Mouse (Mus musculus): ENCODE measurements at regions not wholly inside any gene's neighbourhood (a gene's known extent, or its start where the extent isn't known, plus 50 kb on each side); places are given as distances from the start of the nearest gene placed in this dataset.

DNA sequence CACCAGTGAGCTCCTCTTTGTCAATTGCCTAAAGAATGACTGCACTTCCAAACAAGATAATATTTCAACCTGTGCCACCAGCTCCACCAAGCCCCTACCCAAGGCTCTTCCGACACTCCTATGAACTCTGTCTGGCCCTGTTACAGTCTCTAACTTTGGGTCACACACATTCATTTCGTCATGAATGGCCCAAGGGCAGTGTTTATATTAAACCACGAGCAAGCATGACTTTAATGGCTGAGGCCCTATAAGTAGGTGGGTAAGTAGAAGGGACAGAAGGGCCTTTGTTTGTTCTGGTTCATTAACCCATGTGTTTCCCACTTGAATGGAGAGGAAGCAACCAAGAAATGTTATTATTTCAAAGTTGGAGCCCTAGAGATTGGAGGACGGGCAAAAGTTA lies 714.9 kb upstream of the 3110018I06Rik start:
- no peak for DNase-seq

DNA sequence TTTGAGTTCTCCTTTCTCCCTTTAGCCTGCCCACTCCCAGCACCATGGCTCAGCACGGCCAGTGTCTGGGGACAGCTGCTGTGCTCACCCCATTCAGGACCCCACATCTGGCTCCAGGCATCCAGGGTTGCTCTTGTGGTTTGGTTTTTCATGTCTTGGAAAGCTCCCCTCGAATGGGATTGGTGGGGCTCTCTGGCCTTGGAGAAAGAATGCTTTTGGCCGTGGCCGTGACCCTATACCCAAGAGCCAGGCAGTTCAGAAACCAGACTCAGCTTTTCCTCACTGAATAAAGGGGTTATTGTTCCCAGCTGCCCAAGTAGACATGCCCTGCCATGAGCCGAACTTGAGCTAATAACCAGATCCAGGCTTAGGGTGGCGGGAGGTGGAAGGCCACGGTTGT lies 691.8 kb upstream of the 3110018I06Rik start:
- no peak for DNase-seq

- no peak for DNase-seq
Observed at GRCm38 (mm10) chr12:106819736-106820135, 668.7 kb upstream of the 3110018I06Rik start.

DNA sequence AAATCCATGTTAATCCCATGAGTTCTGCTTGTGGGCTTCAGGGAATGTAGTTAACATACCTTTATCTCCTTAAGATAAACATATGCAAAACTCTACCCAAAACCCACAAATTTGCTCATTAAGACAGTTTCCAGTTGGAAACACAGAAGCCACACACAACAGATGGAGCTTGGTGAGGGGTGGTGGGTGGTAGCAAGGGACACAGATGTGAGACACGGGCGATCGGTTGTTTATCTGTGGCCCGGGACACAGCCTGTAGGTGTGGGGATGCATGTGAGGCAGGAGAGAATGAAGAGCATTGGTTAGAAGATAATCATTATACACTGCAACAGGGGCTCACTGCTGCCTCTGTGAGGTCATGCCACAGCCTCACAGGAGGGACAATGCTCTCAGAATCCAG lies 666.1 kb upstream of the 3110018I06Rik start:
- DNase-seq = no peak

- no peak for DNase-seq
Observed at GRCm38 (mm10) chr12:106828542-106828941, 659.9 kb upstream of the 3110018I06Rik start.

DNA sequence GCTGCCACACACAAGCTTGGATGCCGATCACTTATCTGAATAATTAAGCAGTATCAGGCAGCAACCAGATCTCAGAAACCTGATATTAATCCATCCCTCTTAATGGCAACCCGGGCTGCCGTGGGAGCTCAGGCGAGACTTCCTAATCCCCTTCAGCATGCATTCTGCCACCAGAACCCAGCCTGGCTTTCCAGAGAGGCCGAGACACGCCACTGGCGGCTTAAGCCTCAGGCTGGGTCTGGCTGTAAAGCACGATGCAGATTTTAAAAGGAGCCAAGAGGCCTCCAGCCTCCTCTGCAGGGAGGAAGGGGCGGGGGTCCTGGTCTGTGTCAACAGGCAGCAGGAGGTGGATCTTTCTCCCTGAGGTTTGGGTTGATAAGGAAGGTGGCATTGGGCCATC lies 659.1 kb upstream of the 3110018I06Rik start:
- no peak for DNase-seq

GRCm38 (mm10) chr12:106835241-106835640 lies 653.2 kb upstream of the 3110018I06Rik start:
- no peak for DNase-seq

DNA sequence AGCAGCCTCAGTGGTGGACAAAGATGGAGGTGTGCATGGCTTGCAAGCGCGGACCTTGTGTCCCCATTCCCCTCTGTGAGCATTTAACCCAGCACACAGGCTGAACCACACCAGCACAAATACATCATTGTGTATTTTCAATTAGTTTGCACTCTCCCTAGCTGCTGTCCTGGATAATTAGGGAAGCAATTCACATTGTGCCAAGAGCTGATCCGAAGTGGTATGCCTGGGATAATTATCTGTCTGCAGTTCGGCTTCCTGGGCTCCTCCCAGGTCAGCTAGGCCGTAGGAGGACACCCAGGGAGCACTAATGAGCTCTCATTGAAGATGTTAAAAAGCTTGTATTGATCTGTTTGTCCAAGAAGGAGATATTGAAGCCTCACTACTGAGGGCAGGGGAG lies 648.8 kb upstream of the 3110018I06Rik start:
- no peak for DNase-seq

GRCm38 (mm10) chr12:106840150-106840651 lies 648.2 kb upstream of the 3110018I06Rik start:
- DNase-seq = no peak

GRCm38 (mm10) chr12:106841996-106842395 lies 646.4 kb upstream of the 3110018I06Rik start:
- no peak for DNase-seq

- DNase-seq = no peak
Observed at GRCm38 (mm10) chr12:106842396-106842795, 646.0 kb upstream of the 3110018I06Rik start.

GRCm38 (mm10) chr12:106851666-106852065 lies 636.8 kb upstream of the 3110018I06Rik start:
- DNase-seq = no peak

DNA sequence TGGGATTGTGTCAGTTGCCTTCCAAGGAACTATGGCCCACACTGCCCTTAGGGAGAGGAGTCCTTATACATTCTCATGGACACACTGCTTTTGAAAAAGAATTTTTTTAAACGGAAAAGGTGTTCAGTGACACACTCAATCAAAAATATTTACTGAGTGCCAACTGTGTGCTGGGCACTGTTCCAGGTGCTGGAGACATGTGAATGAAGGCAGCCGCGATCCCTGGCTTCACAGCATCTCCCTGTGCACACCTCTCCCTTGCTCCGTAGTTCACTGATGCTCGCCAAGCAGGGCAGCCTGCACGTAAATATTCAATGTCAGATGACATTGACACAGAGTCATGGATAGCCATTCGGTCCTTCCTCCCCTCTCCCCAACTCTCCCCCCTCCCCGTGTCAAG lies 635.7 kb upstream of the 3110018I06Rik start:
- DNase-seq = no peak

DNA sequence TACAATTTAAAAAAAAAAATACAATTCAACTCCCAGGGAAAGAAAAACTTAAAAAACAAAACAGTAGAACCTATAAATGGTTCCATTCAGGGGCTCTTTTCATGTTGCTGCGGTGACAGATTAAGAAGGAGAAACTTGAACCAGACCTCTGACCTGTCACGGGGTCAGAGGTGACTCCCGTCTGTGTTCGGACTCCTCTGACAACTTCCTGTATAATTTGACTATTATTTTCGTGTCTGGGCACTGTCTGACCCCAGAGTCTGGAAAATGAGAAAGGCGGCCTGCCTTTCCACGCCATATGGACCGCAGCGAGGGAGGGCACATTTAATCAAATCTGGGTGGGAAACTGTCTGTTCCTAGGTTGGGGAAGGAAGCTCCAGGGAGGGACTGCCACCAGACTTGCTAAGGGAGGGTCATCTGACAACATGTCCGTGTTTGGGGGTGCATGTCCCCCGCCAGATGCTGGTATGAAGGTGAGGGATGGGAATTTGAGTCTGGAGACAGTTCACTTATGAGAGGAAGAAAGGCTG lies 634.7 kb upstream of the 3110018I06Rik start:
- DNase-seq = no peak

DNA sequence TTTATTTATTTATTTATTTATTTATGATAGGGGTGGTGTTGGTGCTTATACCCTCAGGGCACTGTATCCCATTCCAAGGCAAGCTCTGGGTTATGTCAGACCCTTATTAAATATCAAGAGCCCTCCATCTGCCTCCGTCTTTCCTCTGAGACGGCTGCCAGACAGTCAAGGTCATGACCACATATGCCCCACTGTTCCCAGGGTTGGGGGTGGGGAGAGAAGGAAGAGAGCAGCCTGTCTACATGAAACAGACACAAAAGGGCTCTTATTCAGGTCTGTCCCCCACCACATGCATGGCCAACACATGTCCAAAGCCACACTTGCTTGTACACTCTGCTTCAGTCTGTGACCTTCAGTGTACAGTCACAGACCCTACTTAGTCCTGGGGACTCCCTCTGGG lies 632.9 kb upstream of the 3110018I06Rik start:
- no peak for DNase-seq

DNA sequence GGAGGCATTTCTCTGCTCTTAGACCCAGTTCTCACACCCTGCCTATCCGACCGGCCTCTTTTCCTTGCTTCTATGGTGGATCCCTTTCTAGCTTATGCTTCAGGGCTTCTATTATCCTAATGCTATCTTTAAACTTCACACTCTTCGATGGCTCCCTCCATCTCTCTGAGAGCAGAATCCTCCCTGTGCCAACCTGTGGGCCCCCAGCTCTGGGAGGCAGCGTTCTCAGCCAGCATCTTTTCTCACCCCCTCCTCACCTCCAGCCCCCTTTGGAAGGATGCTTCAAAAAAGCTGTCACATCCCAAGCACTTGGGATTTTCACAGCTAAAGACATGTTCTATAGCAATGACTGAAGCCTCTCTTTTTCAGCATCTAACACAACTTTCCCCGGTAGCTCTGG lies 626.8 kb upstream of the 3110018I06Rik start:
- no peak for DNase-seq

DNA sequence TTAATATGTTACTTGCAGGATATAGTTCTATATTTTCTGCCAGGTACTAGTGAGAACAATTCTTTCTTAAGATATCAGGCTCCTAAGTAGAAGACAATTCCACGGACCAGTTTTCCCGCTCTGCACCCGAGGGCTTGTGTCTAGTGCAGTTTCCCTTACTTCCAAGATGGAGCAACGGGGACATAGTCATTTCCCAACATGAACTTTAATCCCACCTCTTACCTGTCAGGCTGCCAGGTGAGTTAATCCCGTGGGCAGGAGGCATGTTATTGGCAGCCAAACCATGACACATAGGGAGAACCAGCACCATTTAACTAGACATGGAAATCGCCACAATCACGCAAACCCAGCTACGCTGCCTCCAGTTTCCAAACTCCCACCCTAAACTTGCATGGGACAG lies 624.4 kb upstream of the 3110018I06Rik start:
- DNase-seq = no peak

DNA sequence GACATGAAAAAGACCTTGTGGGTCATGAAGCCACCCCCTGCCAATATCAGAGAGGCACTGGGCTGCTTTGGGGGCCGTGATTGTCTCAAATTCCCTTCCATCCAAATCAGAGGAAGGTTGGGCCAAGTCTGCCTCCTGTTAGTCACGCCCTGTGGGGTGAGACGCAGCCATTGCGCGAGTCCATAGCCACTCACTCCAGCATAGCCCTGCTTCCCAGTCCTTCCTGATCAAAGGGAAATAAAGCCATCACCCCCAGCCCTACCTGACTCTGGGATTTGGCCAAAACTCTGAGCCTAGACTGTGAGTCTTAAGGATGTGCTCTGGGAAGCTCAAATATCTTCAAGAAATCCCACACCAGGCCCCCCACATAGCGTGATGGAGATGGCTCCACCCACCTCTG lies 620.4 kb upstream of the 3110018I06Rik start:
- no peak for DNase-seq

DNA sequence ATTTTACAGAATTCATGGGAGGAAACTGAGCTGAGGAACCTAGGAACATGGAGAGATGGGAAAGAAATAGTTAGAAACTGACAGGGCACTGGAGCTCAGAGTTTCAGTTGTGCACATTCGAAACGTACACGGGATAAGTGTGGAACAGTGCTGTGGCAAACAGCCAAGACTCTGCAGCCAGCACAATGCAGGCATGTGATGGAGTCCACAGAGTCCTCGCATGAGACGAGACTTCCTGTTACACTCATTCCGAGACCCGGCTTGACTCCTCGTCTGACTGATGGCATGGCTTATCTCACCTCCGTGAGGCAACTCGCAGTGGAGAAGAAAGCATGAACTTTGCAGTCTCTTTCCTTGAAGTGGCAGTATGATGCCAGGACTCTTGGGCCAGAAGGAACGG lies 617.0 kb upstream of the 3110018I06Rik start:
- no peak for DNase-seq

DNA sequence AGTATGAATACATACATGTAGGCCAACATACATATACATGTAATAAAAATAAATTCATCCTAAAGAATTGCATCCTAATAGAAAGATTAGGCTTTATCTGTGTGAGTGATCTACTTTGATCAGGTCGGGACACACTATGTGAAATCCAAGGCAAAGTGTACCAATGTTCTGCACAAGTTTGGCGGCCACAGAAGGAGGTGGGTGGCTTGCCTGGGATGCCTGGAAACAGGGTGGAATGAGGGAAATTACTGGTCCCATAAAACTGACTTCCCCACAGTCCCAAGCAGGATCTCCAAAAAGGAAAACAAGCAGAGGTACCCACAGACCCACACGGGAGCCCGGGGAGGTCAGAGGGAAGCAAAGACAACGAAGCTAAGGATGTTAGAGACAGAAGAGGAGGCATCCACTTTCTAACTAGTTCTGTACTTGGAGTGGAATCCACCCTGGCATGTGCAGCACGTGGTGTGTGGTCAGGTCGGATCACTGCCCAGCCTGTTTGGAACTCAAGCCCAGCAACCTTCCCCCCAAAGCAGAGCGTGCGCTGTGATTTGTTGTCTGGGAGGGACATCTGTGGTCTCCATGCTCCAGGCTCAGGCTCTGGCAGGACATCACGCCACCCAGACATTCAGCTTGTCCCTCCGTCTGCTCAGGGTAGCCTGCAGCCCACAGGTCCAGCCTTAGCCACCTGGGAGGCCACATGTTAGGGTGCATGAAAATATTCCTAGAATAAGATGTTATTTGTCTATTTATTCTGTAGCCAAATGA lies 615.3 kb upstream of the 3110018I06Rik start:
- no peak for DNase-seq

DNA sequence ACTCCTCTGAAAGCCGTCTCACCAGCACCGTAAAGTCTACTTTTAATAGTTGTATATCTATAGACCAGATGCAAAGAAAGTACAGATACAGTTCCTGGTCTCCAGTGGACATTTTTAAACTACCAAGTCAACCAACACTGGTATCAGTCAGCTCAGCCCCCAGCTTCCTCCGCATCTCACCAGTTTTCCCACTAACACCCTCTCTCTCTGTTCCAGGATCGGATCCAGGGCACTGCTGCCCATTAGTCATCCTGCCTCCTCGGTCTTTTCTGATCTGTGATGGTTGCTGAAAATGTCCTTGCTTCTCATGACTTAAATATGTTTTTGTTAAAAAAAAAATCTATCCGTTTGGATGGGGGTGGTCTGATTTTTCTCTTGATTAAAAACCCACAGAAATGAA lies 598.1 kb upstream of the 3110018I06Rik start:
- no peak for DNase-seq

DNA sequence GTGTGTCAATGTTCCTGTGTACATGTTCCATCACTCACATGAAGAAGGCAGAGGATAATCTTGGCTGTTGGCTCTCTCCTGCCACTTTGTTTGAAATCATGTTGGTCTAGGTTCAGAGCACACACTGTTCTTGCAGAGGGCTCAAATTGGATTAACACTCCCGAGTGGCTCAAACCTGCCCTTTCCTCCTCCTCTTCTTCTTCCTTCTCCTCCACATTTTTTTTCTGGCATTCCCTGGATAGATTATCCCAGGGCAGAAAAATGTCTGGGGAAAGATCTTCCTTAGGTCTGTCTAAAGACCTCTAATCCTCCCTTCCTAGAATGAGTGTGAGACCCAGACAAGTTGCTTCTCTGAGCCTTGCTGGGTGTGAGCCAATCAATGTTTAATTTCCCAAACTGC lies 594.4 kb upstream of the 3110018I06Rik start:
- DNase-seq = no peak

DNA sequence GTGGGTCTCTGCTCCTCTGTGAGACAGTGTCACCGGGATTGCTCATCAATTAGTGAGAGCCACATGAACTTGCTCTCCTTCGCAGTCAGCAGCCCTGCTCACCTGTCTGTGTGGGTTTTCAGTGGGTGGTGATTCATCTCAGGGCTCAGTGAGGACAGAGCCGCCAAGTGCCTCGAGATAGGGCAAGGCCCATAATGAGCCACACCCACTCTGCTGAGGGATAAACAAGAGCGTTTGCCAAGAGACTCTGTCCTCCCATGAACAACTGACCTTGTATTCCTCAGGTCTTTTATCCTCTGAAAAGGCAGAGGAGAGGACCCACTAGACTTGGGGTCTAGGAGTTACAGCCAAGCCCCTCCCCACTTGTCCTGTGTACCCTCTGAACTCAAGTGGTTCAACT lies 584.2 kb upstream of the 3110018I06Rik start:
- no peak for DNase-seq

DNA sequence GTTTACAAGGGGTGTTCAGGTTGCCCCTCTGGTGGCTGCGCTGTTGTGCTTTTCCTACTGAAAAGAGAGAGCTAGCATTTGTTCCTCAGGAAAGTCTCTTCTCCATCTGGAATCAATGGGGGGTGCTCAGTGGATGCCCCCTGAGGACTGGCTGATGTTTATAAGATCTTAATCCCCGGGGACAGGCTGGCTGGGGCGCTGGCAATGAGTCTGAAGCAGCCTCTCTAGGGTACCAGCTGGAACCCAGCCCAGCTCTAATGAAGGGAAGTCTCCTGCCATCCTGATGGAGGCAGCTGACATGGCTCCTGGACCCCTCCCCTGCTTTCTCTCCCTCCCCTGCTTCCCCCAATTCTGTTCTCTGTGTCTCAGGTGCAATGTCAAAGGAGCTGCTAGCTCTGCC lies 575.6 kb upstream of the 3110018I06Rik start:
- no peak for DNase-seq

DNA sequence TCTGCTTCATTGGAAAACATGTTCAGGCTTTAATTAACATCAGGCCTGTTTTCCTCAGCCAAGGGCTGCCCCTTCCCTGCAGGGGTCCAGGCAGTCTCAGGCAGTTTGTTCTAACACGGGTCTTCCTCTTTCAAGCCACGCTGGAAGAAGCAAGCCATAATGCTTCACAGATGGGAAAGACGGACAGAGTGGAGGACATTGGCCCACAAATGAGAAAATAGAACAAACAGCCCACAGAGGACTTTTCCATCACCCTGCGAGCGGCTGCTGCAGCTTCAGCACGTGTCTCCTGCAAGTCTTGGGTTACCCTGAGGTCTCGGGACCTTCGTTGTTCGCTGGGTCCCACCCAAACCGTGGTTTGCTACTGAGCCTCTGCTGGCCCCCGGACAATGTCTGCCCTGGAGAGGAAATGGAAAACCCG lies 565.9 kb upstream of the 3110018I06Rik start:
- no peak for DNase-seq

All from lung, postnatal 4 days (tissue).